Mouse (Mus musculus) layer of hippocampus, postnatal 14 days (tissue): Measurements from ENCODE around the gene Cblb. TPM values are rescaled to one million over a fixed set of nuclear protein-coding genes. Genes with fewer than 3 reads are reported as not detected.

Source experiments
- DNase-seq, 2 experiments: peaks; one replicate each; pipeline ENCODE4 v3.0.0; 2021 to 2022; ENCODE audit warnings: low spot score in 2 of 2, mixed read lengths in 1 of 2
- long read RNA-seq, 2 experiments: library from polyadenylated mRNA; stranded (forward); transcript quantifications; one replicate each; pipeline ENCODE4 v2.0.0; 2021
- total RNA-seq, 2 experiments: library from RNA; stranded (reverse); gene quantifications; 2 replicates each; pipeline ENCODE4 v1.2.3; 2021

The Cblb gene
- 10 to 100 TPM; 31.5 to 32.4 TPM for total RNA-seq
- long read RNA-seq, experiment 1, full-length matches to known transcripts: 3 of 5 reads
- long read RNA-seq, experiment 1, partial matches to known transcripts: 1 of 5 reads
- long read RNA-seq, experiment 1, other reads (novel, unspliced or antisense): 1 of 5 reads
- long read RNA-seq, experiment 2, full-length matches to known transcripts: 2 of 4 reads
- long read RNA-seq, experiment 2, partial matches to known transcripts: 0 of 4 reads
- long read RNA-seq, experiment 2, other reads (novel, unspliced or antisense): 2 of 4 reads

- DNase-seq: peak; percentile 98 to 99
These were observed at the start of gene Cblb for GRCm38 (mm10) chr16:52031091-52031689. Cblb (plus strand) TSS chr16:52031225.

- DNase-seq: no peak
These were observed 45.6 kb upstream of the Cblb start for GRCm38 (mm10) chr16:51985436-51985835.

- no peak for DNase-seq
These were observed 44.8 kb upstream of the Cblb start for GRCm38 (mm10) chr16:51986207-51986606.

- no peak for DNase-seq
These were observed 43.9 kb upstream of the Cblb start for GRCm38 (mm10) chr16:51987085-51987620.

GRCm38 (mm10) chr16:51988027-51988426, 43.0 kb upstream of the Cblb start:
- DNase-seq: no peak

- no peak for DNase-seq
These were observed 41.8 kb upstream of the Cblb start for GRCm38 (mm10) chr16:51989259-51989658.

- no peak for DNase-seq
These were observed 31.0 kb upstream of the Cblb start for GRCm38 (mm10) chr16:52000043-52000442.

GRCm38 (mm10) chr16:52000801-52001200, 30.2 kb upstream of the Cblb start:
- no peak for DNase-seq

GRCm38 (mm10) chr16:52007006-52007405, 24.0 kb upstream of the Cblb start:
- DNase-seq: no peak

- no peak for DNase-seq
These were observed 22.6 kb upstream of the Cblb start for GRCm38 (mm10) chr16:52008471-52008870.

- DNase-seq: no peak
These were observed 21.6 kb upstream of the Cblb start for GRCm38 (mm10) chr16:52009421-52009820.

- no peak for DNase-seq
These were observed 18.0 kb upstream of the Cblb start for GRCm38 (mm10) chr16:52012984-52013383.

GRCm38 (mm10) chr16:52013812-52014211, 17.2 kb upstream of the Cblb start:
- DNase-seq: no peak

GRCm38 (mm10) chr16:52023417-52023816, 7.6 kb upstream of the Cblb start:
- no peak for DNase-seq

GRCm38 (mm10) chr16:52027326-52027725, 3.7 kb upstream of the Cblb start:
- no peak for DNase-seq

- DNase-seq: peak; percentile 23 to 71
These were observed 2.0 kb upstream of the Cblb start for GRCm38 (mm10) chr16:52029001-52029400.

- peak; percentile 88 to 91 for DNase-seq
These were observed 757 bp downstream of the Cblb start for GRCm38 (mm10) chr16:52031712-52032251.

- no peak for DNase-seq
These were observed 1.6 kb downstream of the Cblb start for GRCm38 (mm10) chr16:52032376-52033330.

GRCm38 (mm10) chr16:52033381-52034315, 2.6 kb downstream of the Cblb start:
- no peak for DNase-seq

- no peak for DNase-seq
These were observed 3.3 kb downstream of the Cblb start for GRCm38 (mm10) chr16:52034356-52034755.
